Mouse (Mus musculus) ES-E14 (cell line): ENCODE results near the gene Ppt2.

Experiments
- HCFC1 ChIP-seq: IDR thresholded peaks from 2 replicates; pipeline ENCODE4 v1.6.1; 2012; ENCODE audit warnings: low read length, inconsistent platforms, borderline replicate concordance; ENCODE audit not compliant: insufficient read depth
- MAFK ChIP-seq: IDR thresholded peaks from 2 replicates; pipeline ENCODE4 v1.6.1; 2014; ENCODE audit warnings: mild to moderate bottlenecking, low read depth, low read length, inconsistent platforms; ENCODE audit not compliant: insufficient read depth
- ZC3H11A ChIP-seq: IDR thresholded peaks from 2 replicates; pipeline ENCODE4 v1.6.1; 2012; ENCODE audit warnings: low read depth, mild to moderate bottlenecking, inconsistent platforms, low read length, borderline replicate concordance
- ZNF384 ChIP-seq: IDR thresholded peaks from 2 replicates; pipeline ENCODE4 v1.6.1; 2012; ENCODE audit warnings: low read depth, low read length, inconsistent platforms

GRCm38 (mm10) chr17:34567311-34567710 lies 61.0 kb downstream of the Ppt2 start:
- TF ChIP-seq MAFK (no peak), ZNF384 (no peak), HCFC1 (no peak), ZC3H11A (no peak)
